Mouse (Mus musculus): ENCODE results near the gene Pfkm. TPM values are rescaled to one million over a fixed set of nuclear protein-coding genes. Genes with fewer than 3 reads are reported as not detected.

Pfkm gene
- total RNA-seq, 4 experiments from 2014 or later: 332 to 357 (median 349) TPM

DNA sequence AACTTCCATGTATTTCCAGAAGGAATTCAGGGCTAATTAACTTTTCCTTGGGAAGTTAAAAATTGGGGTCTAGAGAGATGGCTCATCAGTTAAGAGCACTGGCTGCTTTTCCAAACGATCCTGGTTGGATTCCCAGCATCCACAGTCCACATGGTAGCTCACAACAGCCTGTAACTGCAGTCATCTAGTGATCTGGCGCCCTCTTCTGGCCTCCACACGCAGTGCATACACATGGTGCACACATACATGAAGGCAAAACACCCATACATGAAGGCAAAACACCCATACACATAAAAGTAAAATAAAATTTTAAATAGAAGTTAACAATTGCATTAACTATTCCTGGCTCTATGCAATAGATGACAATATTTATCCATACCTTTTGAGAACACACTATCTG is 4.6 kb downstream of the Pfkm start:
- no peak for DNase-seq (ENCODE audit: low spot score in 2 of 2)

DNA sequence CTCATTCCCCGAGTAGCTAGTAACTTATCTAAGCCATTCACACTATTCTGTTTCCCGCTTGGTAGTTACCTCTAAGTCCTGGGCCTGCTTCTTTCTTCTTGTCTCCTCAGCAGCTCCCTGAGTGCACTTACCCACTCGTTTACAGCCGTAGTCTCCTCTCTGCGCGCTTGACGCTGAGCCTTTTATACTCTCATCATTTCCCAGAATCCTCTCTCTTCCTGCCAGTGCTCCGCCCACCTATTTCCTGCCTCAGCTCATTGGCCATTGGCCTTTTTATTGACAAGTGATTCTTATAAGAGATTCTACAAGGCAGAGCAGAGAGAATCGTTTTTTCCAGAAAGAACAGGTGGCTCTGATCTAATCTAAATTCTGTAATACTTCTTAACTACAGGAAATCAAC is 6.1 kb downstream of the Pfkm start:
- DNase-seq (ENCODE audit: low spot score in 2 of 2): no peak

DNA sequence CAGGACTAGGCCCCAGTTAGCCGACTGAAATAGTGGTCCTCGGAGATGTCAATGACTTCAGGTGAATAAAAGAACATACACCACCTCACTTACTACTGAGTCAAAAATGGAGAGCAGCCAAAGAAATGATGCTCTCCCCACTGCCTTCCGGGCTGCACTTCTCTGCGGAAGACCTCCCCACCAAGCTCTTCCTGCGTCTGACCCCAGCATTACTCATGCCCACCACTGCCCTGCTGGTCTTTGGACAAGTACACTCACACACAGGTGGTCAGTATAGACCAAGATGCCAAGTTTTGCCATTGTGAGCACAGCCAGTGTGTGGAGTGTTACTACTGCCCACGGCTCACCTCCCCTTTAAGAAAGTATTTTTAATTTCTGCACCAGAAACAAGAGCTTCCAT is 10.0 kb downstream of the Pfkm start:
- DNase-seq (ENCODE audit: low spot score in 2 of 2): no peak

DNA sequence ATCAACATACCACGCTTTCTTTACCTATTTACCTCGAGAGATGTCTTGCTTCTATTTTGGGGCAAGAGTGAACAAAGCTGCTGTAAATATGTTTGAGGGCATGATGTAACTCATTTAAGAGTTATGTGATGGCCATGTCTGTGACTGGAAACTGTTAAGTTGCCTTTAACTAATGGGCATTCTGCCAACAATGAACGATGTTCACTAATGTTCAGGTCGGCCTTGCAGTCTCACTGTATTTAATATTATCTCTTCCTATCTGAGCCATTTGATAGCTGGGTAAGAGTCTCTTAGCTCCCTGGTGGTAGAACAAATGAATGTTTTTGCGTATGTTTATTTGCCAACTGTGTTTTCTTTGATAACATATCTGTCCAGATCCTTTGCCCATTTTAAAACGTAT is 14.1 kb downstream of the Pfkm start:
- no peak for DNase-seq (ENCODE audit: low spot score in 2 of 2)

DNA sequence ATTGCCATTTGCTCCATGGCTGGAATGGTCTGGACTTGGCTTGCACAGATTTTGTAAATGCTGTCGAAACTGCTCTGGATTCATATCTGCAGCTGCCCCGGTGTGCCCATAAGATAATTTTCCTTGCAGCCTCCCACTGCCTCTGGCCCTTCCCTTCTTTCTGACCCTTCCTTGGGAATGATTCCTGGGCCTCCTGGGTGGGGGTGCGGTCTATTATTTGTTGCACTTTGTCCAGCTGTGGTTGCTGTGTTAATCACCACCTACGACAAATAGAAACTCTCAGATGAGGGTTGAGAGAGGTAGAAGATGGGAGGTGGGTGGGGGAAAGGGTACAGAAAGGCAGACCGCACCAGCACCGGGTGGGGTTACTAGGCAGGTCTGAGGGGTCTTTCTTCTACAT is 14.8 kb downstream of the Pfkm start:
- no peak for DNase-seq (ENCODE audit: low spot score in 2 of 2)

DNA sequence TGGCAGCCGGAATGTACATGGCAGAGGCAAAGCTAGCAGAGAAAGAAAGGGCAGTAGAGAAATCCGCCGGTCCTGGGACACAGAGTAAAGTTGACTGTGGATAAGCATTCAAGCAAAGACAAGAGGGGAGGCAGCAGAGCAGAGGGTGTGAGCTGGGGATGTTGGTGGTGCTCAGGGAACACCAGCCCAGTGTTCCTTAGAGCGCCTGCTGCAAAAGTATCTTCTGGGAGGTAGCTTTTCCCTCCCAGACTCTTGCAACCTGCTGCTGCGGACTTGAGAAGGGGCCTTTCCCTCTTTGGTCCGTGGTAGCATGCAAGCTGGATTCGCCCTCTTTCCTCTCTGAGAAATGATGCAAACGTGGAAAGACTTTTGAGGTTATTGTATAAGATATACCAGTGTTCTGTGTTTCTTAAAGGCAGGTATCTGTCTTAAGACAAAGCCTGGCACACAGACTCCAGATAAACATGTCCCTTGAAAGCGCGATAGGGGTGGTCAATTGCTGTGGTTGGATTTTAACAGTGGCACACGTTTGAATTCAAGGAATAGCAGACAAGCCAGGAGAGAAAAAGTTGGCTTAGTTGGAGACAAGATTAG is 15.4 kb downstream of the Pfkm start:
- DNase-seq (ENCODE audit: low spot score in 2 of 2): no peak

DNA sequence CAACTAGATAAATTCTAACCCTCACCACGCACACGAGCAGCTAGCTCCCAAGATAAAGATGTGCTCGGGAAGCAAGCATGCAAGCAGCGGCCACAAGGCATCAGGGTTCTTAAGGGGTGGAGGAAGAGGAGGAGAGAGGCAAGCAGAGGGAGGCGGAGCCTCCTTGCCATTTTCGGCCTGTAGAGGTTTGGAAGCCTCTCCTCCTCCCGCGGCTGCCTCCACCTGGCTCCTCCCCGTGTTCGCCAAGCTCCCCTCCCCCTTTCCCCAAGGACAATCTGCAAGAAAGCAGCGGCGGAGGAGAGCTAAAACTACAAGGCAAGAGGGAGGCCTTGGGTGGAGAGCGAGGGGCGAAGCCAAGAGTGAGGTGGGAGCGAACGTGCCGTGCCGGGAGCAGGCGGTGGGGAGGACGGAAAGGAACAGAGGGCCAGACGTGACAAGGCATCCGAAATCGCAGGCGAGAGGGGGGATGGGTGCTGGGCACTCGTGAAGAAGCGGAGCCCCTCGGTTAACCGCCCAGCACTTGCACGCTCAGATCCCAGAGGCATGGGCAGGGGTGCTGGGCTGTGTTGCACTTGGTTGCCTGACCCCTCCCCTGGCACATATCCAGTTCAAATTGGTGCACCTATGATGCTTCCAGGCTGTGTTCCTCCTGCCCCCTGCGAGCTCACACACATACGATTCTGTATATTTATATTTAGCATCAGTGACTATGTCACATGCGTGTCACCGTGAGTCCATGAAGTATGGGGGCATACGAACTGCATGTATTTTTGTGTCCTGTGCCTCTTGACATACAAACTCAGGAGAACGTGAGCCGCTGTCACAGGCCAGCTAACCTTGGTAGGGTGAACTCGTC is 16.1 kb downstream of the Pfkm start:
- DNase-seq (ENCODE audit: low spot score in 2 of 2): peak; percentile 84 to 85

DNA sequence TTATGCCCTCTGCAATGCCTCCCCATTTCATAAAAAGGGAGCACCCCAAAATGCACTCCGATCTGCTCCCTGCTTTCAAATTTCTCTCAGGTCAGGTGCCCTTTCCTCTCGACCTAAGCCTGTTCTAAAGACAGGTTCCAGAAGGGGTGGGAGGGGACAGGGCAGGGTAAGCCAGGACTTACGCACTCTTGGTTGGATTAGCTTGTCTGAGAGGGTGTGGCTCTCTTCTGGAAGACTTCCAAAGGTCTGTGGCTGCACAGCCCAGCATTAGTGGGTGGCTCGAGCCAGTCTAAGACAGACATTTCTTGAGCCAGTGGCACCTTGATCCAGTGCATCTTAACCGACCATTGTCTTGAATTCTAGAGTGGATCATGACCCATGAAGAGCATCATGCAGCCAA is 19.4 kb downstream of the Pfkm start:
- DNase-seq (ENCODE audit: low spot score in 2 of 2): no peak

DNA sequence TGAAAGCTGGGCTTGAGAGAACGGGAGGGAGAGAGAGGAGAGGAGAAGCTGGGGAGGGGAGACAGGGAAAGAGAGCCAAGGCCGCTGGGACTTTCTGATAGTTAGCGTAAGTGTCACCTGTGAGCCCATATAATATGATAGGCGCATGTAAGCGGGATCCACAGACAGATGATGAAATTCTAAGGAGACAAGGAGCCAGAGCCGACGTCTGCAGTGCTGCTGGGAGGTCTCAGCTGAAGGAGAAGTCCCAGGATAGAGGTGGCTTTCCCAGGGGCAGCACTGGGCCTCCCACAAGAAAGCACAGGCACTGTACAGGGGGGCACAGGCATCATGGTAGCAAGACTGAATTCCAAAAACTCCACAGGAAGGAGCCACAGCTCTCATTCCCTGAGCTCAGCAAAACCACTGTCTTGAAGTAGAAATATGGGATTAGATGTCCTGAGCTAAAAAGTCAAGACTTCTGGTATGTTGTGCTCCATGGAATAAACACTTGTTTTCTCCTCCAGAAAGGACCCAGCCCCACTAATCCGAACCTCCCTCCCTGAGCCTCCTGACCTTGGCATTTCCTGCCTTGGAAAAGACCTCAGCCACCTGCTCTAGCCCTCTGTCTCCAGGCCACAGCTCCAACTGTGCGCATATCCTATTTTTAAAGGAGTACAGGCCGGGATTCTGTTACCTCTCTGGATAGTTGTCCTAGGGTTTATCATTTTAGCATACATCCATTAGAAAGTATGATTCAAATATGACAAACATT is 21.9 kb downstream of the Pfkm start:
- DNase-seq (ENCODE audit: low spot score in 2 of 2): no peak

DNA sequence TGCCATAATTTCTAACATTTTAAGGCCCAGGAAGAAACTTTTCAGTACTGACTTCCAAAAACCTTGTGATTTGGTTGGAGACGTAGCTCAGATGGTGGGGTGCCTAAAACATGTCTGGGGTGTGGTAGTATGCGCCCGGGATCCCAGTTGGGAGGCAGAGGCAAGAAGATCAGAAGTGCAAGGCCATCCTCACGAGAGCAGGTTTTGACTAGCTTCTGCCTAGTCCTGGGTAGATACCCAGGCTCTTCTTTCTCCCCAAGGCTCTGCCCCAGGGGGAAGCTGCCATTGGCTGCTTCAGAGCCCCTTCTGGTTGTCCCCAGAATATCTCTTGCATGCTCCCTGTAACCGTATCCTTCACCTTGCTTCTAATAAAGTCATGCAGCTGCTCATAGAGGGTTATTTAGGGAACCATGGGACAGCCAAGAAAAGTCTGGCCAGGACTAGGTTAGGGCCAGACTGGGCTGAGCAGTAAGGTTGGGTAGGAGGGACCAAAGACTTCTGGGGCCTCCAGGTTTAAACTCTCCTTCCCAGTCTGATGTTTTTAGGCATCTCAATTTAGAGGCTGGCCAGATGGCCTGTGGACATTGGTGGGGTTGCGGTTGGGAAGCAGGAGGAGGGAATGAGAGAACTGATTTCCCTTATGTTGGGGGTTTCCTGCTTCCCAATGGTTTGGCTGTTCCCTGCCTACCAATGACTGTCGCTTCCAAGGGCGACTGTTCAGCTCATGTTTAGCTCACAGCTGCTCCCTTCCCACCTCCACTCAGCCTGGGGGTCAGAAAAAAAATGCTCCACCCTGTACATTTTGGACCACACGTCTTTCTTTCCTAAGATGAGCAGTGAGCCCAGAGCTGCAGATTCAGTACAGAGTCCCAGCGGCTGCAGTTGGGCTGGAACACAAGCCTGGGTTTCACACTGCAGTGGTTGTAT is 22.7 kb downstream of the Pfkm start:
- DNase-seq (ENCODE audit: low spot score in 2 of 2): no peak

DNA sequence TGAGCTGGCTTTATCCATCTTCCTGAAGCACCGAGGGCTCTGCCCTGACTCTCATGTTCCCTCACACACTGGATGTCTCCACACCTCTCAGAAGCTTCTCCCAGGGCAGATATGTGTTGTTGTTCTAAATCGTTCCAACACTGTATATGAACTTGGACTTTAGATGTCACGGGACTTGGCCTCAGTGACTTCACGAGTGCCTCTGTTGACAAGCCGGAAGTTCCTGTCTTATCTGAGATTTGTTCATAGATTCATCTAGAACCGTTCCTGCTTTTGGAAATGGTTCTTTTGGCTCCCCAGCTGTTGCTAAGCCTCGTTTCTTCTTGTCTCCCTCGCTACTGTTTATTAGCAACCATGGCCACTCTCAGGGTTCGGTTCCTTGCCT is 23.4 kb downstream of the Pfkm start:
- DNase-seq (ENCODE audit: low spot score in 2 of 2): no peak

DNA sequence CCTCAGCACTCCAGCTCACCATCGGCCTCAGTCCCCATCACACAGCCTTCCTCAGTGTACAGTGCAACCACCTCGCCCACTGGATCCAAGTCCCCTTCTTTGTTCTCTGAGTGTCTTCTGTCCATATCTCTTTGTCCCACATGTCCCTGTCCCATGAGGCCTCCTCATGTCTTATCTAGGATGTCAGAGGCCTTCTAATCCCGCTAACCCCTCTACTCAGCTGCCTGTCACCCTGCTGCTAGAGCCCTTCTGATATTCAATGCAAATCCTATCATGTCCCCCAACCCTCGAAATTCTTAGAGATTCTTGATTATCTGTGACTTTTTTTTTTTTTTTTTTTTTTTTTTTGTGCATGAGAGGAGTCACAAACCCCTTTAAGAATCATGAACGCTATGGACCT is 23.9 kb downstream of the Pfkm start:
- DNase-seq (ENCODE audit: low spot score in 2 of 2): no peak

DNA sequence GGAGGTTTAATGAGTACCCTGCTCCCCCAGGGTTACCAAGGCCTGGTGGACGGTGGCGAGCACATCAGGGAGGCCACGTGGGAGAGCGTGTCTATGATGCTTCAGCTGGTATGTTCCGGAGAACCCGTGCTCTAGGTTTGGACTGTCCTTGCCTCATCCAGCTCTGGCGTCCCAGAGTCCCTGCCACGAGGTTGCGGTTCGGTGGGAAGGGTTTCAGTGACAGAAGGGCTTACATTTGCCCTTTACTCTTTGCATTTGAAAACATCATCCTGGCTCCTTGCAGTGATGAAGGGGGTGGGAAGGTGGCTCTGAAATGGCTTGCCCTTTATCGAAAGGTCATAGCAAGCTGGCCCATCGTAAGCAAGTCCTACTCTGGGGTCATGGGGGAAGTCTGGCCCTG is 27.0 kb downstream of the Pfkm start:
- DNase-seq (ENCODE audit: low spot score in 2 of 2): no peak

DNA sequence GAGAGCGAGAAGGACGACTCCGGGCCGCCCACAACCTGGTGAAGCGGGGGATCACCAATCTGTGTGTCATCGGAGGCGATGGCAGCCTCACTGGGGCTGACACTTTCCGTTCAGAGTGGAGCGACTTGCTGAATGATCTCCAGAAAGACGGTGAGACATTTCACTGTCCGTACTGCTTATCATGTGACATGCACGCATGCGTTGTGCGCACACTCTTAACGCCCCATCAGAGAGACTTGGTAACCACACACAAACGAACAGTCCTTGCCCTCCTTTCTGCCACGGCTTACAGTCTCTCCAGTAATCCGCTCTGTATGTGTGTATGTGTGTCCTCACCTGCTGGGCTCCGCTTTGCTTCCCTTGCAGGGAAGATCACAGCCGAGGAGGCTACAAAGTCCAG is 28.4 kb downstream of the Pfkm start:
- DNase-seq (ENCODE audit: low spot score in 2 of 2): no peak

DNA sequence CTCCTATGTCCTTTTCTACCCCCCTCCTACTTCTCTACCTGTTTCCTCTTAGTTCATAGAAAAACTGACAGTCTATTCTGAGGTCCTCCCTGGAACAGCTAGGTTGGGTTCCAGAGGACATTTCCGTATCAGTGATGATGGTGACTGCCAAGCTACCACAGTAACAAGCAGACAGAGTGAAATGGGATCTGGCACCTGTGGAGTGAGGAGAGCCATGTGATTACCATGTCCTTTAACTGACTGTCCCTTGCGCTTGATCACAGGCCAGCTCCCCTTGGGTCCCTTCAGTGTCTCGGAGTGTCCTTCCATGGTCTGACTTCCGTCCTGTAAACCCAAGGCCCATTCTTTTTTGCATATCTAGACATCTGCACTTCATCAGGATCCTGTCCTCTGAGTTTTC is 38.6 kb downstream of the Pfkm start:
- no peak for DNase-seq (ENCODE audit: low spot score in 2 of 2)

DNA sequence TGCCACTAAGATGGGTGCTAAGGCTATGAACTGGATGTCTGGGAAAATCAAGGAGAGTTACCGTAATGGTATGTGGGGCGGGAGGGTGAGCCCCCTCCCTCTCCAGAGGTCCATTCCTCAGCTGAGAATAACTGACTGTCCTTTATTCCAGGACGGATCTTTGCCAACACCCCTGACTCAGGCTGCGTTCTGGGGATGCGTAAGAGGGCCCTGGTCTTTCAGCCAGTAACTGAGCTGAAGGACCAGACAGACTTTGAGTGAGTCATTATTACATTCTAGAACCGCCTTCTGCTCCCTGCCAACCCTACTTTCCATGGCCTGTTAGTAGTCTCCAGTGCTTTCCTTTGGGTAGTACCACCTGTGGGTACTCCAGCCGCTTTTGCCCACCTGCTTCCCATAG is 39.1 kb downstream of the Pfkm start:
- DNase-seq (ENCODE audit: low spot score in 2 of 2): no peak

DNA sequence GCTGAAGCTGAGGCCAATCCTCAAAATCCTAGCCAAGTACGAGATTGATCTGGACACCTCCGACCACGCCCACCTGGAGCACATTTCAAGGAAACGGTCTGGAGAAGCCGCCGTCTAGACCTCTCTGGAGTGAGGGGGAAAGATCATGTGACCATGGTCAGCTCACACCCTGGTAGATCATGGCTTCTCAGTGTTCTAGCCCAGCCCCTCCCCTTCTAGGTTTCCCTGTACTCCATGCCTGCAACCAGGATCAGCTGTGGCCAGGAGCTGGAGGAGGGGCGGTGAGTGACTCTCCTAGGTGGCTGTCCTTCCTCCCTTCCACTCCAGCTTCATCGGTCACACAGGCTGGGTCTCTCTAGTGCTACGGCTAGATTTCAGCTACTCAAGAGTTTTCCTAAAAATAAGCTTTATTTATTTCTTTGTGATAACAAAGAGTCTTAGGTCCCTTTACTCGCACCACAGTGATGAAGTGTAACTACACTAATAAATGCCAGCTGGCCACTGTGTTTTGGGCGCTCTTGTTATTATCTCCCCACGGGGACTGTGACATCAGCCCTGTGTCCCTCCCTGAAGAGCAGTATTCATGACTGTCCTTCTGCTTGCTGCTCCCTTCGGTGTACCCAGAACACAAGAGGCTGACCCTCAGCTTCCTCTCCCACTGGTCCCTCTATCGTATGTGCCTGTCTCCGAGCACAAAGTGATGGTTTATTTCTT is 39.7 kb downstream of the Pfkm start:
- no peak for DNase-seq (ENCODE audit: low spot score in 2 of 2)

DNA sequence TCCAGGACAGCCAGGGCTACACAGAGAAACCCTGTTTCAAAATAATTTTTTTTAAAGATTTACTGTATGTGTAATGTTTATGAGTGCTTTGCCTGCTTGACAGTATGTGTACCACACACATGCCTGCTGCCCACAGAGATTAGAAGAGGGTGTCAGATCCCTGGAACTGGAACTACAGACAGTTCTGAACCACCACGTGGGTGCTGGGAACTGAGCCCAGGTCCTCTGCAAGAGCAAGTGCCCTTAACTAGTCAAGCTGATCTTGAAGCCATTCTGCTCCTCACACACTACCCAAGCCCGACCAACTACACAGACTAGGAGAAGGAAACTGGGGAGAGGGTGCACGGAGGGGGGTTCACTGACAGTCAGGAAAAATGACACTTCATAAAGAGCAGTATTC is 41.1 kb downstream of the Pfkm start:
- no peak for DNase-seq (ENCODE audit: low spot score in 2 of 2)

DNA sequence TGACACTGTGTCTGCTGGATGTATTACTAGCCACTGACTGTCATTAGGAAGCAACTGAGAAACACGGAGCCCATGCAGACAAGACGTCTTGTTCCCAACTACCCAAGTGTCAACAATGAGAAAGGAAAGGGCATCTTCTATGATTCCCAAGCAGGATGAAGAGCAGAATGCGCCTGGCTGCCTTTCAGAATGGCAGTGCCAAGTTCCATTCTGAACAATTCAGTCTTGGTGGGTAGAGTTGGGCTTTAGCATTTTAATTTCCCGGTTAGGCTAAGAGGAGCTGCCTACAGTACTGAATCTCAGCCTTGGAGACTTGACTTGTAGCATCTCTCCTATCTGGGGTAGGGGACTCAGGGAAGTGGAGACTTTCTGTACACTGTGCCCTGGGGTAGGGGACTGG is 41.6 kb downstream of the Pfkm start:
- DNase-seq (ENCODE audit: low spot score in 2 of 2): peak; percentile 48 to 58

DNA sequence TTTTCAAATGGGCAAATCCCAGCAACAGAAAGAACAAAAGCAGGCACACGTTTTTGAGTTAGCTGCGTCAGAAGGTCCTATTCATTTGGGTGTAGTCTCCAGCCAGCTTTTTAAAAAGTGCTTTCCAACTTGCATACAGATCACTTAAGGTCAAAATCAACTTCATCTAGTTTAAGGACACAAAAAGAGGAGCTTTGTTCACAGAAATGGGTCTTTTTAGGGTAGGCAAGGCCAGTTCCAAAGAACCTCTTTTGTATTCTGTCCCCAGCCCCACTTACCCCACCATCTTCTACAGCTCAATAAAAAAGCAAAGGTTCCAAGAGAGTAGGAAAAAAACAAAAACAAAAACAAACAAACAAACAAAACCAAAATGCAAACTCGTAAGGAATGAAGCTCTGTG is 42.3 kb downstream of the Pfkm start:
- no peak for DNase-seq (ENCODE audit: low spot score in 2 of 2)

DNA sequence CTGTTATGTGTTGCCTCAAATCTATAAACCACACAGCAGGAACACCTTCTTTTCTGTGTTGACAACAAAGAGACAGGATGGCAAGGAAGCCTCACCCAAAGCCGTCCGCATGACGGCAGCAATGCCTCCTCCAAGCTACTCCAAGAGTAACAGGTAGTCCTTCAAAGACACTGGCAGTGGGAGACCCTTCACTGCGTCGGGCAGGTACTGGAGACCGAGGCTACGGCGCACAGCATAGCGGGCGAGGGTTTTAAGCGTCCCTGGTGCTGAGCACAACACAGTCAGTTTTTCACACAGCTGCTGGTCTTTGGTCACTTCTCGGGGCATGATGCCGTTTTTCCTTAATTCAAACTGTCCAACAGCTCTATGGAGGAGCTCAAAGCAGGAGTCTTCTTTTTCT is 43.3 kb downstream of the Pfkm start:
- DNase-seq (ENCODE audit: low spot score in 2 of 2): no peak

Measured in layer of hippocampus, adult 8-10 months (tissue).